Mouse (Mus musculus): ENCODE measurements around the gene Gfm1. TPM values are rescaled to one million over a fixed set of nuclear protein-coding genes. Genes with fewer than 3 reads are reported as not detected.
A peak's percentile ranks its signal among the peaks of the same experiment; 100 is the strongest.

The Gfm1 gene
- 56.5 and 63.7 TPM in 2 replicates for polyA plus RNA-seq (2016; fragmentation: Nextera tagmentation; extraction: Ambion mirVana)

DNA sequence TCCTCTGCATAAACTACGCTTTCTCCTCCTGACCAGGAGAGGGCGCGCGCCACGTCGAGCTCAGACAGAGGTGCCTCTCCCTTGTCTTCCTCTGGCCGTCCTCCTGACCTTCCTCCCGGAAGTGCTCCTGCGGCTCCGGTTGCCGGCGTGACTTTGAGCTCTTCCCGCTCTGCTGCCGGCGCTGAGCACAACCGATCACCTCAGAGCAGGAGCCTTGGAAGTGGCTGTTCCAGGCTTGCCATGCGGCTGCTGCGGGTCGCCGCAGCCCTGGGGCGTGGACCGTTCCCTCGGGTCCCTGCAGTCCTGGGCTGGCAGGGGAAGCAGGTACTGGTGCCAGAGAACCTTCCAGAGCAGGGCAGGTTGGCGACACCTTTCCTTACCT, at the start of gene Gfm1:
Gene Gfm1 (plus strand): TSS at position 98 of the 382 bp plus-strand sequence.
- Histone ChIP-seq H3K4me1 (peaks cover 11% of the 10 kb centered on the region), H3K36me3 (replicated peaks) (peaks cover 33% of the 10 kb centered on the region), H3K4me3 (peak within 1 kb of the TSS; percentile 77), H3K27me3 (ENCODE audit: poor library complexity, severe bottlenecking) (no peaks in the 10 kb centered on the region), H3K9me3 (peaks cover 22% of the 10 kb centered on the region), H3K27ac (peak within 1 kb of the TSS; percentile 85)
- WGBS, result under 1% methylated on average over 24 of the region's 24 CpGs
- peak; percentile 83 for DNase-seq (ENCODE audit: extremely low spot score, low spot score)

DNA sequence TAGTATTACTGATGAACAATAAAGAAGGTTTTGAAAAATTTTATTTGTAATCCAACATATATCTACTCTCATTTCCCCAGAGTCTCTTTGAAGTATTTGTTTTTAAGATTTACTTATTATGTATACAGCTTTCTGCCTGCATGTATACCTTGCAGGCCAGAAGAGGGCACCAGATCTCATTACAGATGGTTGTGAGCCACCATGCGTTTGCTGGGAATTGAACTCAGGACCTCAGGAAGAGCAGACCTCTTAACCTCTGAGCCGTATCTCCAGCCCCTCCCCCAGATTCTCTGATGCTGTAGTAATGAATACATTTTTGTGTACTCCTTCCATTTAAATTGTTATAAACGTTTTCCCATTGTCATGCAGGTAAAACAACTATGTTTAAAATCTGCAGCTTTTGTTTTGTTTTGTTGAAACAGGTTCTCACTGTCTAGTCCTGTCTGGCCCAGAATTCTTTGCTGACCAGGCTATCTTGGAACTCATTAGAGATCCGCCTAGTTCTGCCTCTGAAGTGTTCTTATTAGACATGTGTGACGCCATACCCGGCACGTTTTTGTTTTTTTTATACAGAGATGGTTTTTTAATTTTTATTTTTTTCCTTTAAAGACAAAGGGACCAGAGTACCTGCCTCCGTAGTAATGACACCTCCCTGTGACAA, 428 bp upstream of the Gfm1 start:
- H3K4me3 ChIP-seq, result peak overlapping the region; percentile 77
- DNase-seq (ENCODE audit: extremely low spot score, low spot score), result no peak
- H3K27ac ChIP-seq, result 0 out of 2 replicates have a peak overlapping the region, but pooled peaks have one; percentile 85
- 38% methylated on average over 8 of the region's 8 CpGs for WGBS
- peaks cover 11% of the 10 kb centered on the region for H3K4me1 ChIP-seq
- H3K9me3 ChIP-seq, result peaks cover 22% of the 10 kb centered on the region
- H3K27me3 ChIP-seq (ENCODE audit: poor library complexity, severe bottlenecking), result no peaks in the 10 kb centered on the region
- H3K36me3 ChIP-seq (replicated peaks), result peaks cover 29% of the 10 kb centered on the region

DNA sequence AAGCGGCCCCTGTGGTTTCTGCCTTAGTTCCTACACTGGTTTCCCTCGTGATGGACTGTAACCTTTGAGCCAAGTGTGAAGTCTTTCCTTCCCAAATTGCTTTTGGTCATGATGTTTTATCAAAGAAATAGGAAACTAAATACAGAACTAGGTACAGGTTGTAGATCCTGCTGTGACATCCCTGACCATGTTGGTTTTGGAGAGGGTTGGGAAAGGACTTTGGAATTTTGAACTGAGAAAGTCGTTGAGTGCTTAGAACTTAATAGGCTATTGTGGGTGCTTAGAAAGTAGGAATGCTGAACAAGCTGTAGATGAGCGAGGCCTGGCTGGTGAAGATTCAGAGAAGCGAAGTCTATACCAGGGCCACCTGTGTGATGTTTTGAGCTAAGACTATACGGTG, 4.1 kb downstream of the Gfm1 start:
- WGBS, result 93% methylated on average over 6 of the region's 6 CpGs
- Histone ChIP-seq H3K36me3 (replicated peaks) (peaks cover 73% of the 10 kb centered on the region), H3K9me3 (no peaks in the 10 kb centered on the region; the same call in 1 of the 2 replicates), H3K27me3 (ENCODE audit: poor library complexity, severe bottlenecking) (no peaks in the 10 kb centered on the region), H3K4me3 (no peak overlapping the region), H3K4me1 (peaks cover 11% of the 10 kb centered on the region), H3K27ac (no peak overlapping the region)
- DNase-seq (ENCODE audit: extremely low spot score, low spot score), result no peak

DNA sequence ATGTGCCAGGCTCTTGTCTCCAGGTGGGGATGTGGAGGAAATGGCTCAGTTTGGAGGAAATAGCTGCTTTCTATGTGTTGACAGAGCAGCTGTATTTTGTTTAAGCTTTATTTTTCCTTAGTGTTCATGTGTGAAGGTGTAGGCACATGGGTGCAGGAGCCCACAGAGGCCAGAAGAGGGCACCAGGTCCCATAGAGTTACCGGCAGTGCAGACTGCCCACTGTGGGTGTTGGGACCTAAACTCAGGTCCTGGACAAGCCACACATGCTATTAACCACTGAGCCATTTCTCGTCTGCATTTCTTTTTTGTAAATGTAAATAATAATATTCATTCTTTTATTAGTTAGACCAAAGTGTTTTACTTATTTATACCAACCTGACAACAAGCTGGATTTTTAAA, 17.2 kb downstream of the Gfm1 start:
- Histone ChIP-seq H3K27me3 (ENCODE audit: poor library complexity, severe bottlenecking) (no peaks in the 10 kb centered on the region), H3K4me3 (no peak overlapping the region), H3K9me3 (no peaks in the 10 kb centered on the region), H3K27ac (no peak overlapping the region), H3K36me3 (replicated peaks) (peaks cover 97% of the 10 kb centered on the region), H3K4me1 (no peaks in the 10 kb centered on the region)
- no peak for DNase-seq (ENCODE audit: extremely low spot score, low spot score)
- 99% methylated on average over 2 of the region's 2 CpGs for WGBS

DNA sequence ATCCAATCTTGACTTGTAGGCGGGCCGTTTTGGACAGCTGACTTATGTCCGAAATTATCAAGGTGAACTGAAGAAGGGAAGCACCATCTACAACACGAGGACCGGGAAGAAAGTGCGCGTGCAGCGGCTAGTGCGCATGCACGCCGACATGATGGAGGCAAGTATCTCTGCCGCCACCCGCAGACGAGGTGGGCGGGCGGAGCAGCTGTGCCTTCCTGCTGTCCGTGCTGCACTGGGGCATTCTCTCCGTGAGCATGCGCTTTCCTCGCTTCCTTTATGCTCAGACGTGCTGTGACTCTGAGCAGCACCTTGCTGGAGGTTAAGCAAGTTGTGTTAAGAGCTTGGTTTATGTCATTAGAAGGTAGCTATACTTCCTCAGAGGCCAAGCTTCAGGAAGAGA, 19.8 kb downstream of the Gfm1 start:
- Histone ChIP-seq H3K27ac (no peak overlapping the region), H3K4me1 (no peaks in the 10 kb centered on the region), H3K27me3 (ENCODE audit: poor library complexity, severe bottlenecking) (no peaks in the 10 kb centered on the region), H3K36me3 (replicated peaks) (peaks cover 99% of the 10 kb centered on the region), H3K9me3 (no peaks in the 10 kb centered on the region), H3K4me3 (no peak overlapping the region)
- DNase-seq (ENCODE audit: extremely low spot score, low spot score), result no peak
- 94% methylated on average over 21 of the region's 21 CpGs for WGBS

DNA sequence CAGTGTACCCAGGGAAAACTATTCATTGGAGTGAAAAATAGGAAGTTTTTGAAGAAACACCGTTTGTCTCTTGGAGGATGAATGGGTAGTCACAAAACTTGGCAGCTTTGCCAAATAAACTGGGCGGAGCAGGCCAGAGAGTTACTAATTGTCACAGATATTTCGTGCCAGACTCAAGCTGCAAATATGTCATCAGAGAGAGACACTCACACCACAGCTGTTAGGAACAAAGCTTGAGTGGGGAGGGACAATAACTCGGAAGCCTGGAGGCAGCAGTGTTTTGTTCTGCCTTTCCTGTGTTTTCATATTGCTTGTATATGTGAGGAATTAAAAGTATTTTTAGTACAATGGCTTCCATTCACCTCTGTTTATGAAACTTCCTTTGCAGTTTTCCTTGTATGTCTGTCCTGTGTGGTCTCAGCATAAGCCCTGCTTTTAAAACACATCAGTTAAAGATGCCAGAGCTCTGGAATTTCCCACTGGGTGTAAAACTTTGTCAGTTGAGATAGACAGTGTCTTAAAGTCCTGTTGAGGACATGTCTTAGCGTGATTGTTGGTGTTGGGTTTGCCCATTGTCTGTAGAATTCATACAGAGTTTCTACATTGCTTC, 20.8 kb downstream of the Gfm1 start:
- H3K9me3 ChIP-seq, result no peaks in the 10 kb centered on the region
- no peaks in the 10 kb centered on the region for H3K27me3 ChIP-seq (ENCODE audit: poor library complexity, severe bottlenecking)
- H3K4me1 ChIP-seq, result no peaks in the 10 kb centered on the region
- WGBS, result 90% methylated on average over 5 of the region's 5 CpGs
- DNase-seq (ENCODE audit: extremely low spot score, low spot score), result no peak
- no peak overlapping the region for H3K27ac ChIP-seq
- no peak overlapping the region for H3K4me3 ChIP-seq
- peaks cover 99% of the 10 kb centered on the region for H3K36me3 ChIP-seq (replicated peaks)

DNA sequence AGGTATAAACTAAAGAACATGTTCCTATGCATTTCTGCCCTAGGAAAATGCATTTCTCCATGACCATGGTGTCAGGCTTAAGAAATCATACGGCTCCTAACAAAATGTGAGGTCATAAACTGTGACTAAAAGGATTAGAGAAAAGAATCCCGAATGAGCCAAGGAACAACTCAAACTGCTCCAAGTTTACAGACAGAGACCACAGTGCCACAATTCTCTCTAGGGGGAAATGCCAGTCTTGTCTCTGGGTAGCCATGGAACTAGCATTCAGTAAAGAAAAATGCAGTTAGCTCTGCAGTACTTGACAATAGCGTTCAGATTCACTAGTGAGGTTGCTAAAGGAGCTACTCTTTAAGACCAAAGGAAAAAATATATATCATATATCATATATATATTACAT, 30.0 kb downstream of the Gfm1 start:
- 76% methylated on average over 3 of the region's 3 CpGs for WGBS
- Histone ChIP-seq H3K4me3 (no peak overlapping the region), H3K36me3 (replicated peaks) (peaks cover 64% of the 10 kb centered on the region), H3K27ac (no peak overlapping the region), H3K27me3 (ENCODE audit: poor library complexity, severe bottlenecking) (no peaks in the 10 kb centered on the region), H3K9me3 (no peaks in the 10 kb centered on the region), H3K4me1 (peaks cover 28% of the 10 kb centered on the region)
- DNase-seq (ENCODE audit: extremely low spot score, low spot score), result no peak

DNA sequence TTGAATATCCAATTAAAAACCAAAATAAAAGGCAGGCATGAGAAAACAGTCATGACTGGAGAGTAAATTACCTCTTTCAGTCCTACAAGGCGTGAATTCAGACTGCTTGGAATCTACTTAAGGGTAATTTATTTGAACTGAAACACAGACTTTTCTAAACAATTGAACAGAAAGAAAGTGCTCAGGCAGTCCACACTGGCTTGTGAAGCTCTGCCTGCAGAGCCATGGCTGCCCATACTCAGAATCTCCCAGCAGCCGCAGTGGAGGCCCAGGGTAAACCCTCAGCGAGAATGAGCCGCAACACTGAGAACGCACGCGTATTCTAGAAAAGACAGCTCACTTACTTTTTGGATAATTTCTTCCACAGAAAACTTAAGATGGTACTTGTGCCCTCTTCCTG, 32.1 kb downstream of the Gfm1 start:
- peaks cover 50% of the 10 kb centered on the region for H3K36me3 ChIP-seq (replicated peaks)

DNA sequence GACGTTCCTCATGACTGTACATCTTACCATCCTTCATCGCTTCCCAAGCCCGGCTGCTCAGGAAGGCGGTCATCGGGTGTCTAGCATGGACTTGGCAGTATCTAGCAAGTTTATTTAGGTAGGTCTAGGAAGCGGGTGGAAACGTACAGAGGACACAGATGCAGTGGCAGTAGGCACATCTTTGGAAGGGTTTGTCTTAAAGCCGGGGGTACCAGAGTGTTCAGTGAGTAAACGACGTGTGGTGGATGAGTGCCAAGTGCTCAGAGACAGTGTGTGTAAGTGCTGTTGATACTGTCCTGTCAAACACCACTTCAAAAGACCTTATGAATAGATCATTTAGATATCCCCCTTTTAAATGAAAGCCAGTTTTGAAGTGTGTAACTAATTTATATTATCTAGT, 32.7 kb downstream of the Gfm1 start:
- no peak for DNase-seq (ENCODE audit: extremely low spot score, low spot score)

More for the DNA sequence above, 32.1 kb downstream of the Gfm1 start:
- peaks cover 28% of the 10 kb centered on the region for H3K4me1 ChIP-seq
- WGBS, result 82% methylated on average over 7 of the region's 7 CpGs
- no peaks in the 10 kb centered on the region for H3K9me3 ChIP-seq
- no peak overlapping the region for H3K27ac ChIP-seq
- H3K27me3 ChIP-seq (ENCODE audit: poor library complexity, severe bottlenecking), result no peaks in the 10 kb centered on the region
- DNase-seq (ENCODE audit: extremely low spot score, low spot score), result no peak
- H3K4me3 ChIP-seq, result no peak overlapping the region

DNA sequence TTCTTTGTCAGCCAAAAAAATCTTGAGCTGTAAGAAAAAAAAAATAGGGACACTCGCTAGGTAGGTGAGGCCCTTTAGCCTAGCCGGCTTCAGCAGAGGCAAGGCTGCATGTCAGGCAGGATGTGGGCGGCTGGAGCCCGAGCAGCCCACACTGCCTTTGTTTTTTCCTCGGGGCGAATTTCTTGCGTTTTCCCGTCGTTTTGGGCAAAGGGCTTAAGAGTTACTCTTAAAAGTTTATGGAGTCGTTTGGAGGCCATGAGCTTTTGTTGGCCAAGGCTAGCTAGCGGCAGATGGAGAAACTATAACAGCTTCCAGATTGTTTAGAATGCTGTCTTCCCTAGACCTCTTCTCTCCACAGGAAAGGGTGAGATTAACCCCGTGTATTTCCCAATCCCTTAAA, 33.1 kb downstream of the Gfm1 start:
- 7% methylated on average over 12 of the region's 12 CpGs for WGBS
- DNase-seq (ENCODE audit: extremely low spot score, low spot score), result no peak
- H3K9me3 ChIP-seq, result no peaks in the 10 kb centered on the region
- H3K27me3 ChIP-seq (ENCODE audit: poor library complexity, severe bottlenecking), result no peaks in the 10 kb centered on the region
- H3K36me3 ChIP-seq (replicated peaks), result peaks cover 46% of the 10 kb centered on the region
- peak overlapping the region; percentile 85 for H3K27ac ChIP-seq
- peak overlapping the region; percentile 67 for H3K4me3 ChIP-seq
- peaks cover 28% of the 10 kb centered on the region for H3K4me1 ChIP-seq

More for the DNA sequence above, 32.7 kb downstream of the Gfm1 start:
- Histone ChIP-seq H3K27me3 (ENCODE audit: poor library complexity, severe bottlenecking) (no peaks in the 10 kb centered on the region), H3K9me3 (no peaks in the 10 kb centered on the region), H3K36me3 (replicated peaks) (peaks cover 46% of the 10 kb centered on the region), H3K27ac (no peak overlapping the region), H3K4me1 (peaks cover 28% of the 10 kb centered on the region), H3K4me3 (peak overlapping the region; percentile 67)
- 66% methylated on average over 10 of the region's 10 CpGs for WGBS

DNA sequence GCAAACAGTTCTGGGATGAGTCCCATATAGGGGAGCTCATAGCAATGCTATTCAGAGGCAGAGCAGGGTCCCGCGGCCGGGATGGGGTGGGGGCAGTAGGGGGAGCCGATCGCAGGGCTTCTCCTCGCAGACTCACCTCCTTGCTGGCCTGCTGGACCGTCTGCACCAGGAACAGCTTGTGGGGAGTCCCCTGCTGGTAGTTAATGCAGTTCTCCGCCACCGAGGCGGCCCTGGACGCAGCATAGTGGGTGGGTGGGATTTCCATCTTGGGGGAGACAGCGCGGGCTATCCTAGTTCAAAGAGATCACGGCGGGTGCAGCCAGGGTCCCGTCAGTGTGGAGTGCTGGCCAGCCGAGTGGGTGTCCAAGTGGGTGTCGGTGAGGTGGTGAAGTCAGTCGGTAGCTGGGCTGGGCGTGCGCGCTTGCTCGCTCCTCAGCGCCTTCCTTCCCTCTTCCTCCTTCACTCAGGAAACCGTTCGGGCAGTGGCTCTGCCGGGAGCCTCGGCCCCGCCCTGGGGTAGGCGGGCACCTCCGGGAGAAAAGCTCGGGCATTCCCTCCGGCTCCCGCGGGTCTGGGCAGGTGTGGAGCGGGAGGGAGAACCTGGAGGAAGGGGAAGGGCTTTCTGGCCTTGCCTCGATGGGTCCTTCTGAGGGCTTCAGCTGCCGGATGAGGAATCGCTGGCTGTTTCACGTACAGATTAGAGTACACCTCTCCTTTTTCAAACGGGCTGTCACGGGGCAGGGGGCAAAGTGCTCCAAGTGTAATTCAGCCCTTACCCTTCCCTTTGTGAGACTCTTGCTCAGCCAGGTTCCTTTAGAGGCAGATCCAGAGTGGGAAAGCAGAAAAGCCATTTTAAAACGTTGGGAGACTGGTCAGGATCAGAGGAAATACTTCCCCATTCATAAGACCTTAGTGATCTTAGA, 33.8 kb downstream of the Gfm1 start, which contains the start of gene Lxn:
Gene Lxn (minus strand): TSS at position 477 of the 923 bp plus-strand sequence.
- DNase-seq (ENCODE audit: extremely low spot score, low spot score), result peak; percentile 60
- 2% methylated on average over 42 of the region's 43 CpGs for WGBS
- Histone ChIP-seq H3K4me3 (peak within 1 kb of the TSS; percentile 67), H3K27me3 (ENCODE audit: poor library complexity, severe bottlenecking) (no peaks in the 10 kb centered on the region), H3K36me3 (replicated peaks) (peaks cover 46% of the 10 kb centered on the region), H3K27ac (peak within 1 kb of the TSS; percentile 85), H3K4me1 (peaks cover 28% of the 10 kb centered on the region), H3K9me3 (no peaks in the 10 kb centered on the region)

DNA sequence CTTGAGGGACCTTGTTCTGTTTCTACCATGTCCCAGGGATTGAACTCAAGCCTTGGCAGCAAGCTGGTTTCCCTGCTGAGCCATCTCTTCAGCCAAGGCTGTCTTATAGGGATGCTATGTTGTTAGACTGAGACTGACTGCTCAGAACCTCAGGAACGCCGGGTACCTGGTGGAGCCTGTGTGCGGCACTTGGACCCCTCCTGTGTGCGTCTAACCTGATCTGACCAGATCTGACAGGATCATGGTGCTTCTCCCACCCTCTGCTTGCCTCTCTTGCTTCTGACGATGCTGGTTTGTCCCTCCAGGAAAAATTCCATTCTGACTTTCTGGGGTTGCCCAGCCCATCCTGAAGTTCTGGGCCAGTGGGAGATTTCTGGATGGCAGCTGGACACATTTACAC, 36.7 kb downstream of the Gfm1 start:
- peaks cover 26% of the 10 kb centered on the region for H3K4me1 ChIP-seq
- H3K4me3 ChIP-seq, result no peak overlapping the region
- no peaks in the 10 kb centered on the region for H3K9me3 ChIP-seq

More for the DNA sequence above, 36.7 kb downstream of the Gfm1 start:
- H3K36me3 ChIP-seq (replicated peaks), result peaks cover 42% of the 10 kb centered on the region
- no peaks in the 10 kb centered on the region for H3K27me3 ChIP-seq (ENCODE audit: poor library complexity, severe bottlenecking)
- WGBS, result 94% methylated on average over 5 of the region's 5 CpGs
- DNase-seq (ENCODE audit: extremely low spot score, low spot score), result no peak
- H3K27ac ChIP-seq, result no peak overlapping the region

All from forebrain, embryonic 10.5 days (tissue).